Mouse (Mus musculus) CH12.LX (cell line): ENCODE measurements around the gene Tmem126a. TPM values are rescaled to one million over a fixed set of nuclear protein-coding genes. Genes with fewer than 3 reads are reported as not detected.

Source experiments
- DNase-seq: peaks from one replicate; pipeline ENCODE4 v3.0.0-alpha.2; 2013; ENCODE audit errors: extremely low read depth
- H3K27ac ChIP-seq: 2 replicates; pipeline ENCODE4 v1.5.1; 2012; ENCODE audit warnings: low read depth, mild to moderate bottlenecking, control low read depth, moderate library complexity; ENCODE audit not compliant: insufficient read depth
- H3K27me3 ChIP-seq: replicated peaks from 2 replicates; pipeline ENCODE3; 2012; ENCODE audit warnings: inconsistent platforms
- H3K36me3 ChIP-seq, 2 experiments: replicated peaks in 1 of 2; 2 replicates each; pipeline versions ENCODE3 to v1.6.1; 2012; ENCODE audit warnings: inconsistent platforms in 1 of 2, low read length in 1 of 2, mild to moderate bottlenecking in 1 of 2, mixed read lengths in 1 of 2, moderate library complexity in 1 of 2; ENCODE audit not compliant: control insufficient read depth in 1 of 2, insufficient read depth in 1 of 2
- H3K4me1 ChIP-seq, 2 experiments: 2 replicates each; pipeline ENCODE4 v1.6.1; 2012; ENCODE audit warnings: inconsistent platforms in 1 of 2, moderate library complexity in 1 of 2; ENCODE audit not compliant: insufficient read depth in 2 of 2, control insufficient read depth in 1 of 2
- H3K4me2 ChIP-seq: 2 replicates; pipeline ENCODE4 v1.6.1; 2012; ENCODE audit warnings: low read depth, mild to moderate bottlenecking, control low read depth; ENCODE audit not compliant: poor library complexity, insufficient read depth, severe bottlenecking
- H3K4me3 ChIP-seq, 3 experiments: fragments of 150-350 bp in 1 of 3; sonication (generic) in 1 of 3; replicated peaks in 1 of 3; 2 replicates each; pipeline versions ENCODE3 to v1.5.1; 2011 to 2012; ENCODE audit warnings: low read depth in 2 of 3, low read length in 2 of 3, mild to moderate bottlenecking in 2 of 3, moderate library complexity in 2 of 3, control low read depth in 1 of 3, improper control_type of control experiment in 1 of 3, inconsistent platforms in 1 of 3, mixed read lengths in 1 of 3; ENCODE audit not compliant: poor library complexity in 1 of 3
- H3K79me2 ChIP-seq: replicated peaks from 2 replicates; pipeline ENCODE4 v1.6.1; 2012; ENCODE audit warnings: mild to moderate bottlenecking, moderate library complexity; ENCODE audit not compliant: control insufficient read depth, poor library complexity, insufficient read depth, severe bottlenecking; ENCODE audit errors: extremely low read depth
- H3K9ac ChIP-seq: 2 replicates; pipeline ENCODE4 v1.6.1; 2012; ENCODE audit warnings: low read depth, mild to moderate bottlenecking, control low read depth, moderate library complexity; ENCODE audit not compliant: insufficient read depth
- H3K9me3 ChIP-seq: replicated peaks from 2 replicates; pipeline ENCODE3; 2012; ENCODE audit warnings: low read length, inconsistent platforms, mixed read lengths
- BHLHE40 ChIP-seq: IDR thresholded peaks from 2 replicates; pipeline ENCODE4 v1.6.1; 2011; ENCODE audit warnings: mild to moderate bottlenecking, low read depth, low read length, improper control_type of control experiment
- CHD1 ChIP-seq: IDR thresholded peaks from 2 replicates; pipeline ENCODE4 v1.6.1; 2012; ENCODE audit warnings: low read depth, low read length, improper control_type of control experiment, inconsistent platforms
- CHD2 ChIP-seq: IDR thresholded peaks from 2 replicates; pipeline ENCODE4 v1.6.1; 2011; ENCODE audit warnings: low read length, improper control_type of control experiment
- CTCF ChIP-seq, 2 experiments: IDR thresholded peaks in 1 of 2; conservative IDR thresholded peaks in 1 of 2; 2 replicates each; pipeline ENCODE4 v1.5.1; 2011 to 2012; ENCODE audit warnings: low read depth in 2 of 2, low read length in 2 of 2, improper control_type of control experiment in 1 of 2, inconsistent platforms in 1 of 2, mild to moderate bottlenecking in 1 of 2, moderate library complexity in 1 of 2
- E2F4 ChIP-seq: IDR thresholded peaks from 2 replicates; pipeline ENCODE4 v1.6.1; 2011; ENCODE audit warnings: low read depth, low read length, improper control_type of control experiment; ENCODE audit not compliant: insufficient replicate concordance
- ELF1 ChIP-seq: IDR thresholded peaks from 2 replicates; pipeline ENCODE4 v1.6.1; 2014; ENCODE audit warnings: low read depth, mild to moderate bottlenecking, inconsistent platforms, low read length, improper control_type of control experiment
- EP300 ChIP-seq: IDR thresholded peaks from 2 replicates; pipeline ENCODE4 v1.6.1; 2011; ENCODE audit warnings: low read length, improper control_type of control experiment
- ETS1 ChIP-seq: conservative IDR thresholded peaks from 2 replicates; pipeline ENCODE4 v1.6.1; 2012; ENCODE audit warnings: low read depth, mild to moderate bottlenecking, inconsistent platforms, low read length, improper control_type of control experiment, moderate library complexity
- GABPA ChIP-seq: IDR thresholded peaks from 2 replicates; pipeline ENCODE4 v1.6.1; 2012; ENCODE audit warnings: low read depth, low read length, improper control_type of control experiment, inconsistent platforms; ENCODE audit not compliant: insufficient replicate concordance
- HCFC1 ChIP-seq: IDR thresholded peaks from 2 replicates; pipeline ENCODE4 v1.6.1; 2012; ENCODE audit warnings: low read depth, mild to moderate bottlenecking, inconsistent platforms, low read length, improper control_type of control experiment
- IRF4 ChIP-seq: IDR thresholded peaks from 2 replicates; pipeline ENCODE4 v1.6.1; 2014; ENCODE audit warnings: low read depth, mild to moderate bottlenecking, inconsistent platforms, low read length, improper control_type of control experiment
- JUN ChIP-seq: IDR thresholded peaks from 2 replicates; pipeline ENCODE4 v1.6.1; 2011; ENCODE audit warnings: low read depth, mild to moderate bottlenecking, low read length, improper control_type of control experiment, moderate library complexity; ENCODE audit not compliant: insufficient read depth
- JUND ChIP-seq: conservative IDR thresholded peaks from 2 replicates; pipeline ENCODE4 v1.6.1; 2011; ENCODE audit warnings: low read depth, low read length, improper control_type of control experiment
- KAT2A ChIP-seq: IDR thresholded peaks from 2 replicates; pipeline ENCODE4 v1.6.1; 2012; ENCODE audit warnings: low read length, improper control_type of control experiment, inconsistent platforms; ENCODE audit not compliant: insufficient replicate concordance
- MAFK ChIP-seq: IDR thresholded peaks from 2 replicates; pipeline ENCODE4 v1.6.1; 2011; ENCODE audit warnings: low read length, improper control_type of control experiment; ENCODE audit not compliant: insufficient replicate concordance
- MAX ChIP-seq: IDR thresholded peaks from 2 replicates; pipeline ENCODE4 v1.6.1; 2011; ENCODE audit warnings: low read length, improper control_type of control experiment
- MAZ ChIP-seq: IDR thresholded peaks from 2 replicates; pipeline ENCODE4 v1.6.1; 2012; ENCODE audit warnings: low read depth, mild to moderate bottlenecking, inconsistent platforms, low read length, improper control_type of control experiment, moderate library complexity
- MEF2A ChIP-seq: IDR thresholded peaks from 2 replicates; pipeline ENCODE4 v1.6.1; 2014; ENCODE audit warnings: low read depth, mild to moderate bottlenecking, inconsistent platforms, low read length, improper control_type of control experiment, borderline replicate concordance
- MXI1 ChIP-seq: IDR thresholded peaks from 2 replicates; pipeline ENCODE4 v1.6.1; 2011; ENCODE audit warnings: mild to moderate bottlenecking, low read depth, low read length, improper control_type of control experiment
- MYC ChIP-seq: IDR thresholded peaks from 2 replicates; pipeline ENCODE4 v1.6.1; 2011; ENCODE audit warnings: low read depth, mild to moderate bottlenecking, improper control_type of control experiment, low read length
- NELFE ChIP-seq: IDR thresholded peaks from 2 replicates; pipeline ENCODE4 v1.6.1; 2011; ENCODE audit warnings: low read depth, low read length, improper control_type of control experiment
- NRF1 ChIP-seq: IDR thresholded peaks from 2 replicates; pipeline ENCODE4 v1.6.1; 2014; ENCODE audit warnings: low read depth, mild to moderate bottlenecking, inconsistent platforms, low read length, improper control_type of control experiment, moderate library complexity
- PAX5 ChIP-seq: IDR thresholded peaks from 2 replicates; pipeline ENCODE4 v1.6.1; 2012; ENCODE audit warnings: low read length, inconsistent platforms, mixed read lengths
- POLR2A ChIP-seq: IDR thresholded peaks from 2 replicates; pipeline ENCODE4 v1.6.1; 2011; ENCODE audit warnings: low read depth, mild to moderate bottlenecking, improper control_type of control experiment, low read length
- POLR2AphosphoS2 ChIP-seq: IDR thresholded peaks from 2 replicates; pipeline ENCODE4 v1.6.1; 2011; ENCODE audit warnings: low read depth, low read length, improper control_type of control experiment
- RAD21 ChIP-seq: IDR thresholded peaks from 2 replicates; pipeline ENCODE4 v1.6.1; 2011; ENCODE audit warnings: low read depth, mild to moderate bottlenecking, low read length, improper control_type of control experiment, moderate library complexity
- RCOR1 ChIP-seq: conservative IDR thresholded peaks from 2 replicates; pipeline ENCODE4 v1.6.1; 2012; ENCODE audit warnings: low read depth, mild to moderate bottlenecking, inconsistent platforms, low read length, improper control_type of control experiment
- SIN3A ChIP-seq: IDR thresholded peaks from 2 replicates; pipeline ENCODE4 v1.6.1; 2012; ENCODE audit warnings: low read length, improper control_type of control experiment, inconsistent platforms
- SMC3 ChIP-seq: IDR thresholded peaks from 2 replicates; pipeline ENCODE4 v1.6.1; 2011; ENCODE audit warnings: low read depth, low read length, improper control_type of control experiment
- TBP ChIP-seq: conservative IDR thresholded peaks from 2 replicates; pipeline ENCODE4 v1.6.1; 2011; ENCODE audit warnings: low read depth, low read length, improper control_type of control experiment
- TCF12 ChIP-seq: IDR thresholded peaks from 2 replicates; pipeline ENCODE4 v1.6.1; 2014; ENCODE audit warnings: low read depth, mild to moderate bottlenecking, inconsistent platforms, low read length, improper control_type of control experiment
- UBTF ChIP-seq: IDR thresholded peaks from 2 replicates; pipeline ENCODE4 v1.6.1; 2012; ENCODE audit warnings: low read depth, mild to moderate bottlenecking, inconsistent platforms, low read length, improper control_type of control experiment, moderate library complexity
- USF1 ChIP-seq: IDR thresholded peaks from 2 replicates; pipeline ENCODE4 v1.6.1; 2014; ENCODE audit warnings: low read depth, mild to moderate bottlenecking, inconsistent platforms, low read length, improper control_type of control experiment
- USF2 ChIP-seq: conservative IDR thresholded peaks from 2 replicates; pipeline ENCODE4 v1.6.1; 2011; ENCODE audit warnings: low read depth, low read length, improper control_type of control experiment
- ZC3H11A ChIP-seq: IDR thresholded peaks from 2 replicates; pipeline ENCODE4 v1.6.1; 2012; ENCODE audit warnings: low read depth, mild to moderate bottlenecking, inconsistent platforms, low read length, improper control_type of control experiment
- ZKSCAN1 ChIP-seq: IDR thresholded peaks from 2 replicates; pipeline ENCODE4 v1.6.1; 2012; ENCODE audit warnings: low read depth, inconsistent platforms, low read length, improper control_type of control experiment, borderline replicate concordance
- ZMIZ1 ChIP-seq: IDR thresholded peaks from 2 replicates; pipeline ENCODE4 v1.6.1; 2012; ENCODE audit warnings: low read depth, mild to moderate bottlenecking, inconsistent platforms, low read length, improper control_type of control experiment
- ZNF384 ChIP-seq: IDR thresholded peaks from 2 replicates; pipeline ENCODE4 v1.6.1; 2012; ENCODE audit warnings: low read depth, low read length, improper control_type of control experiment, inconsistent platforms
- dilution Hi-C: fragments of 300-500 bp; cut with MboI; formaldehyde crosslinking; loops from 2 replicates; pipeline ENCODE4 v1.14.3; 2020; ENCODE audit warnings: low sequenced_read_pairs; ENCODE audit not compliant: extremely low pct_unique_long_range_greater_than_20kb, extremely low pct_ligation_motif_present
- in situ Hi-C: fragments of 300-500 bp; cut with MboI; formaldehyde crosslinking; loops from 3 replicates; pipeline ENCODE4 v1.14.3; 2019; ENCODE audit warnings: low sequenced_read_pairs, low pct_ligation_motif_present, low pct_unique_long_range_greater_than_20kb, mixed read lengths
- polyA plus RNA-seq: library from polyadenylated mRNA; unstranded; fragments of >175 nt; gene quantifications from 2 replicates; pipeline ENCODE4 v1.2.1, GENCODE M21; 2012; ENCODE audit warnings: low read depth; ENCODE audit not compliant: insufficient read length
- total RNA-seq, 2 experiments: library from RNA; depleted of rRNA; stranded (reverse); fragments of 300-350 nt in 1 of 2; fragments of >200 nt in 1 of 2; gene quantifications; 2 replicates each; pipeline ENCODE4 v1.2.3; 2012 to 2014

Tmem126a gene
- total RNA-seq (2012; rRNA removed) = 65.3 and 78.0 TPM in 2 replicates
- 121 and 133 TPM in 2 replicates for total RNA-seq (2014; rRNA removed)
- 62.3 and 70.9 TPM in 2 replicates for polyA plus RNA-seq

GRCm38 (mm10) chr7:90456845-90457468, at the start of gene Tmem126a:
Gene Tmem126a (minus strand): TSS chr7:90457229.
- H3K79me2 ChIP-seq = peaks cover 14% of the 10 kb centered on the region
- H3K36me3 ChIP-seq = peaks cover 8 to 25% of the 10 kb centered on the region in 2 experiments
- dilution Hi-C loops = no loop called here
- peak within 1 kb of the TSS; percentile 79 for H3K4me2 ChIP-seq
- H3K9ac ChIP-seq = peak within 1 kb of the TSS; percentile 79
- H3K4me1 ChIP-seq = peaks cover 0 to 7% of the 10 kb centered on the region in 2 experiments; a peak in 2 of 4 replicates
- H3K4me3 ChIP-seq = peak within 1 kb of the TSS; percentile 60 to 96 (median 64)
- H3K27me3 ChIP-seq = no peaks in the 10 kb centered on the region
- no peaks in the 10 kb centered on the region for H3K9me3 ChIP-seq
- peak within 1 kb of the TSS; percentile 93 for H3K27ac ChIP-seq
- TF ChIP-seq CTCF (conservative IDR thresholded peaks at IDR 0.05 in 1 of 2, IDR thresholded peaks at IDR 0.05 in 1 of 2; ENCODE audit: low read depth in 2 of 2, low read length in 2 of 2) = 0 out of 4 replicates have a peak, but pooled peaks of 1 of the 2 experiments have one; percentile 10
- TF ChIP-seq ZKSCAN1 = no peak
- TF ChIP-seq ELF1 = peak; percentile 81
- TF ChIP-seq ZC3H11A = no peak
- peak; percentile 88 for TF ChIP-seq USF1
- 0 out of 2 replicates have a peak, but pooled peaks have one; percentile 47 for TF ChIP-seq KAT2A
- peak; percentile 92 for TF ChIP-seq MAX
- TF ChIP-seq IRF4 = peak; percentile 71
- peak; percentile 18; the same call in 1 of the 2 replicates for TF ChIP-seq RCOR1
- no peak for TF ChIP-seq GABPA
- TF ChIP-seq PAX5 = no peak
- no peak for TF ChIP-seq ZNF384
- peak; percentile 68 for TF ChIP-seq MEF2A
- TF ChIP-seq SMC3 = no peak
- TF ChIP-seq USF2 = peak; percentile 81
- no peak for TF ChIP-seq E2F4
- TF ChIP-seq HCFC1 = peak; percentile 76
- TF ChIP-seq RAD21 = no peak
- peak; percentile 79 for TF ChIP-seq MXI1
- TF ChIP-seq TBP = peak; percentile 61; the same call in 1 of the 2 replicates
- TF ChIP-seq ETS1 = 0 out of 2 replicates have a peak, but pooled peaks have one; percentile 44
- TF ChIP-seq MYC = peak; percentile 51; the same call in 1 of the 2 replicates
- TF ChIP-seq CHD1 = peak; percentile 90
- TF ChIP-seq BHLHE40 = peak; percentile 95
- peak; percentile 90 for TF ChIP-seq TCF12
- peak; percentile 89 for TF ChIP-seq POLR2AphosphoS2
- no peak for TF ChIP-seq JUN
- no peak for TF ChIP-seq EP300
- peak; percentile 91 for TF ChIP-seq ZMIZ1
- TF ChIP-seq POLR2A = peak; percentile 97
- no peak for TF ChIP-seq JUND
- TF ChIP-seq SIN3A = peak; percentile 85; the same call in 1 of the 2 replicates
- TF ChIP-seq CHD2 = peak; percentile 54; the same call in 1 of the 2 replicates
- peak; percentile 61 for TF ChIP-seq MAZ
- peak; percentile 46 for TF ChIP-seq NRF1
- TF ChIP-seq UBTF = peak; percentile 88; the same call in 1 of the 2 replicates
- peak; percentile 94 for TF ChIP-seq NELFE
- no peak for TF ChIP-seq MAFK
- in situ Hi-C loops = no loop called here
- DNase-seq = peak; percentile 90
